Mouse (Mus musculus) NIH3T3 (cell line): ENCODE measurements around the gene Gm10310.
"Not testable (repeated sequence)": the region's sequence is repeated elsewhere in the genome, so short reads cannot be mapped to it uniquely, and the experiment has no call there.

Experiments
- DNase-seq: peaks from one replicate; pipeline ENCODE4 v3.0.0-alpha.2; 2012; ENCODE audit warnings: low read depth

Gm10310 gene

DNA sequence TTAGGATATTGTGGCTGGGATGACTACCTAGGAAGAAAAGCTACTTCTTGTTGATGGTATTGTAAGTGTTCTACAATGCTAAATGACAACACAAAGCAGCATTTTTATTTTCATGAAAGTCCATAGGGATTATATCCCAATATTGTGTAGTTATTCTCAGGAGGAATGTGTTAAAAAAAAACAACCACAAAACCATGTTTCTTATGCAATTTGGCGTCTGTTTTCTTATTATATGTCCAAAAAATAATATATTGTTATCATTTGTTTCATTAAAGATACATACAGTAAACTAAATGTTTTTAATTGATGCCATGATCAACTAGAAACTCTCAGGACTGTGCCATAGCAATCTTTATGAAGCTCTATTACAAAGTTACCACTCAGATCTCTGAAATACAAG is at the start of gene Gm10310:
Gm10310 (minus strand) TSS at position 101 of the 400 bp plus-strand sequence.
- not testable (repeated sequence) for DNase-seq

DNA sequence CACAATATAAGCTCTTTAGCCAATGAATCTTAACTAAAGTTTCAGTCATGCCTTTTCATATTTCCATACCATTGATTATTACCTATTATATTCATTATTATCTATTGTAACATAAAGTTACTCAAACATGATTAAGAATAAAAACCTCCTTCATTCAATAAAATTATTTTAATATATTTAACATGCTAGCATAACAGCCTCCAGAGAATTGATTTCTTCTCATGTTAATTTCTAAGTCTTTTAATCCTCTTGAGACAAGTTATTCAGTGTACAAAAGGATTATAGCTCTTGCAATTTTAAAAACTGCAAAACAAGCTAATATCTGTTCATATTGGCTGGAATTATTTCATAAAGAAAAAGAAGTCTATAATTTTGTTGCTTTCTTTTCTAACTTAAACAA is 45.2 kb upstream of the Gm10310 start, which contains the start of gene Olfr821:
Olfr821 (plus strand) TSS at position 301 of the 400 bp plus-strand sequence.
- no peak for DNase-seq

DNA sequence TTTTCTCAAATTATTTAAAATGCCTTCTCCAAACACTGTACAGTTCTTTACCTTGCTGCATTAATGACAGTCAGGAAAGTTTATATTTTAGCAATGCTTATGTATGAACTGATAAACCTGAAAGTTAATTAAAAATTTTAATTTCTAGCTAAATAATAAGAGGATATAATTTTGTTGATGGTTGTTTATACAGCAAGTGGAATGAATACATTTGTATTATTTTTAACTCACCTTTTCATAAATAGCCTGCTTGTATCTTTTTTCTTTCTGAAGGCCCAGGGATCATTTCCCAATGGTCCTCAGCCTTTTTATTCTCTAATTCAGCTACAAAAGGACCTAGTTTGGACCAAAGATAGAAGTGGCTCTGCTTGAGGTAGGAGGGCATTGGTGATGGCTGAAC is 27.5 kb upstream of the Gm10310 start, which contains the start of gene Olfr820:
Olfr820 (plus strand) TSS at position 301 of the 400 bp plus-strand sequence.
- DNase-seq: no peak

DNA sequence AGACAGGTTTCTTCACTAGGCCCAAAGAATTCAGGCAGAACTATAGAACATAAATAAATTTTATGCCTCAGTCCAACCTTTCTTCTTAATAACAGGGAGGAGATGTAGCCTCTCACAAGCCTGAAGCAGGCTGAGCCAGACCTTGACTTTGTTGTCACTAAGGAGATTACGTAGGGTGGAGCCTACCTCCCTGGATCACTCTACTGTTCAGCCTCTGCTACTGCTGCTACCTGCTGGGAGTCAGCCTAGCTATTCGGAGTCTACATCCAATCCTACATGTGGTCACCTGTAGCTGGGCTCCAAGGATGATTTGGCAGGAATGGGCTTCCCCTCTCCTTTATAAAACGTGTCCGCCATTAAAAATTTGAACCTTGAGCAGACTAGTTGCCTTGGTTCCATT is 20.5 kb upstream of the Gm10310 start:
- DNase-seq: not testable (repeated sequence)

DNA sequence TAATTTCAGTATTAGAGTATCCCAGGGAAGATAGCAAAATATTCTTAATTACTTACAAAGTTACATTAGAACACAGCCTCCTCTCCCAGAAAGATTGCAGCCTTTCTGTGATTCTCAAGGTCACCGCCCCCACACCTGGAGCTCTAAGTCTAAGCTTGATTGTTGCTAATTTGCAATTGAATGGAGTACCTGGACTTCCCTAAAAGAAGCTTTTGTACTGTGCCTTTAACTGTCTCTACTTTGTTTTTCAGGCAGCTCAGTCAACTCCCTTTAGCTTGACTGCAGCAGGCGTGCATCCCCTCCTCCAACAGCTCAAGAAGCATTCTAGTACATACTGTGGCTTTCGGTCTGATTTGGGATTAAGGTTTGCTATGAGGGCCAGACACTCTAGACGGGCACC is 19.2 kb upstream of the Gm10310 start:
- not testable (repeated sequence) for DNase-seq

DNA sequence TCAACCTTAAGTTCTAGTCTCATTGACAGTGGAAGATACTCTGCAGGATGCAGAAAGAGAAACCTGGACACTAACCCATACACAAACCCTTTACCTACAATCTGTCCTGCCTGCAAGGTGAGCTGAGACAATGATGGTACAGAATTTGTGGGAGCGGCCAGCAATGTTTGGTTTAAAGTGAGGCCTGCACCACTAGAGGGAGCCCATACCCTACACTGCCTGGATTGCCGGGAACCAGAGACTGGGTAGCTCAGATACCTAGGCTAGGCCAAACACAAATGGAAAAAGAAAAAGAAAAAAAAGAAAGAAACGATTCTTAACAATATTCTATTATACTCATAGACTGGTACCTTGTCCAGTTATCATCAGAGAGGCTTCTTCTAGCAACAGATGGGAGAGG is 3.0 kb downstream of the Gm10310 start:
- not testable (repeated sequence) for DNase-seq

DNA sequence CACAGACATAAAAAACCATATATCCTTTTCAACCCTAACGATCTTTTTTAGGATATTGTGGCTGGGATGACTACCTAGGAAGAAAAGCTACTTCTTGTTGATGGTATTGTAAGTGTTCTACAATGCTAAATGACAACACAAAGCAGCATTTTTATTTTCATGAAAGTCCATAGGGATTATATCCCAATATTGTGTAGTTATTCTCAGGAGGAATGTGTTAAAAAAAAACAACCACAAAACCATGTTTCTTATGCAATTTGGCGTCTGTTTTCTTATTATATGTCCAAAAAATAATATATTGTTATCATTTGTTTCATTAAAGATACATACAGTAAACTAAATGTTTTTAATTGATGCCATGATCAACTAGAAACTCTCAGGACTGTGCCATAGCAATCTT is 8.8 kb downstream of the Gm10310 start, which contains the start of gene Olfr247:
Olfr247 (minus strand) TSS at position 101 of the 400 bp plus-strand sequence.
- DNase-seq: not testable (repeated sequence)

DNA sequence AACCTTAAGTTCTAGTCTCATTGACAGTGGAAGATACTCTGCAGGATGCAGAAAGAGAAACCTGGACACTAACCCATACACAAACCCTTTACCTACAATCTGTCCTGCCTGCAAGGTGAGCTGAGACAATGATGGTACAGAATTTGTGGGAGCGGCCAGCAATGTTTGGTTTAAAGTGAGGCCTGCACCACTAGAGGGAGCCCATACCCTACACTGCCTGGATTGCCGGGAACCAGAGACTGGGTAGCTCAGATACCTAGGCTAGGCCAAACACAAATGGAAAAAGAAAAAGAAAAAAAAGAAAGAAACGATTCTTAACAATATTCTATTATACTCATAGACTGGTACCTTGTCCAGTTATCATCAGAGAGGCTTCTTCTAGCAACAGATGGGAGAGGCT is 11.9 kb downstream of the Gm10310 start:
- not testable (repeated sequence) for DNase-seq

DNA sequence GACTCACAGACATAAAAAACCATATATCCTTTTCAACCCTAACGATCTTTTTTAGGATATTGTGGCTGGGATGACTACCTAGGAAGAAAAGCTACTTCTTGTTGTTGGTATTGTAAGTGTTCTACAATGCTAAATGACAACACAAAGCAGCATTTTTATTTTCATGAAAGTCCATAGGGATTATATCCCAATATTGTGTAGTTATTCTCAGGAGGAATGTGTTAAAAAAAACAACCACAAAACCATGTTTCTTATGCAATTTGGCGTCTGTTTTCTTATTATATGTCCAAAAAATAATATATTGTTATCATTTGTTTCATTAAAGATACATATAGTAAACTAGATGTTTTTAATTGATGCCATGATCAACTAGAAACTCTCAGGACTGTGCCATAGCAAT is 17.7 kb downstream of the Gm10310 start, which contains the start of gene Olfr819:
Olfr819 (minus strand) TSS at position 101 of the 400 bp plus-strand sequence.
- not testable (repeated sequence) for DNase-seq

DNA sequence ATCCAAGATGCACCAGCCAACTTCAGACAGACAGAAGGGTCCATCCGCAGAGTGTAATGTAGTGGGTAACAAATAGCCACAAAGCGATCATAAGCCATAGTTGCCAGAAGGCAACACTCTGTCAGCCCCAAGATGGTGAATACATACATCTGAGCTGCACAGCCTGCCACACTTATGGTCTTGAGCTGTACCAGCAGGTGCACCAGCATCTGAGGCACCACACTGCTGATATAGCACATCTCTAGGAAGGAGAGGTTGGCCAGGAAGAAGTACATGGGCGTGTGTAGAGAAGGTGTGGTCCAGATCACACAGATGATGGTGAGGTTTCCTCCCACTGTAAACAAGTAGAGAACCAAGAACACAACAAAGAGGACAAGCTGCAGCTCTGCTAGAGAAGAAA is 18.6 kb downstream of the Gm10310 start:
- DNase-seq: not testable (repeated sequence)

DNA sequence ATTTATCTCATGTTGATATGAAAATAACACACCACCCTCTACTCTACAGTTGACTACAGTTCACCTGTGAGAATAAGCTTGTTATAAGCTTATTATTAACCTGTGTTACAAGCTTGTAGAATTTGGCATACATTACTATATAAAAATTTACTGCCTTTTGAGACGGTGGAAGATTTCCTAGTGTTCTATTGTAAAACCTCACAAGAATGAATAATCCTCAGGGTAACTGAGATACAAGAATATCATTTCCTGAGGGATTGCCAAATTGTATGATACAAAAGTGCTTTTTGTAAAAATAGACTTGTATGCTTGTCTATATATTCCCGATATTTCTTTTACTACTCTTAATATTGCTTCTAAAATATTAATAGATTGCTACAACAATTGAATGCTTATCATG is 35.9 kb downstream of the Gm10310 start, which contains the start of gene Olfr818:
Olfr818 (minus strand) TSS at position 101 of the 400 bp plus-strand sequence.
- no peak for DNase-seq
